Mouse (Mus musculus) left cerebral cortex, postnatal 4 days (tissue): ENCODE measurements around the gene Sertad4. TPM values are rescaled to one million over a fixed set of nuclear protein-coding genes. Genes with fewer than 3 reads are reported as not detected.

Experiments used
- DNase-seq: peaks from one replicate; pipeline ENCODE4 v3.0.0-alpha.2; 2022
- intact Hi-C: fragments of 180-260 bp; cut with DNase I; formaldehyde crosslinking; loops from one replicate; pipeline ENCODE4 v1.15.1; 2025
- total RNA-seq, 2 experiments: library from RNA; stranded (reverse); gene quantifications; 2 replicates each; pipeline ENCODE4 v1.2.3; 2021

The Sertad4 gene
- total RNA-seq, 2 experiments from 2014 or later: 36.7 to 39.6 TPM

DNA sequence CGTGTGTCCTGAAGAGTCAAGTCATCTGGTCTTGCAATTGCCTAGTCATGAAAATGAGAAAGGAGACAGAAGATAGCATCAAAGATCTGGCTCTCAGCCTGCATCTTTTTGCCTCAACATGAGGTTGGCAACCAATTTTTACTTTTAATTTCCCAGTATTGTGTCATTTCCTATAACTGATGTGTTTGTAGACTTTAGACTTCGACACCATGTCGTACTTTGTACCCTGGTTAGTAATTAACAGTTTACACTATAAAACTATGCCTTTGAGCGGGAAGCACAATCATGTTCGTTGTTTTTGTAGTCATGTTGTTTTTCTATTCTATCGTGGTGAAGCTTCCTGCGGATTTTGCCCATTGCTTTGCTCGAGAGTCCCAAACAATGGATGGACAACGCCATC lies 42.8 kb downstream of the Sertad4 start:
- intact Hi-C loops: no loop called here
- no peak for DNase-seq

DNA sequence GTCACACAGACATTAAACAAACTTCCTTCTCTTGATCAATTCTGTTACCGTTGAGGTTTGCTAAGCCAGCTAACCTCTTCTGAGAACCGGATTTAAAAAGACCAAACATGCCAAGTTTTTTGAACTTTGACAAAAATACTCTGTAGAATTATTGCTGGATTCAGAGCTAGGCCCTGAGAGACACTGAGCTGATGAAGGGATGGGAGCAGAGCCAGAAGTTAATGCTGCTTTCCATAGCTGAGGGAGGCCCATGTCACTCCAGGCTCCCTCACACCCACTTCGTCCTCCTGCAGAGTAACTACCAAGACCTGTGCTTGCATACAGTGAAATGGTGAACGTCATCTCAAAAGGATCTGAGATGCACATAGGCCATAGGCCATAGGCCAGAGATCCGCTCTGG lies 43.3 kb downstream of the Sertad4 start:
- DNase-seq: no peak
- intact Hi-C loops: no loop called here

GRCm38 (mm10) chr1:192806168-192807157 lies 49.1 kb downstream of the Sertad4 start:
- intact Hi-C loops: no loop called here
- no peak for DNase-seq

- intact Hi-C loops: no loop called here
- DNase-seq: no peak
These were observed 55.2 kb downstream of the Sertad4 start for GRCm38 (mm10) chr1:192800338-192800737.

DNA sequence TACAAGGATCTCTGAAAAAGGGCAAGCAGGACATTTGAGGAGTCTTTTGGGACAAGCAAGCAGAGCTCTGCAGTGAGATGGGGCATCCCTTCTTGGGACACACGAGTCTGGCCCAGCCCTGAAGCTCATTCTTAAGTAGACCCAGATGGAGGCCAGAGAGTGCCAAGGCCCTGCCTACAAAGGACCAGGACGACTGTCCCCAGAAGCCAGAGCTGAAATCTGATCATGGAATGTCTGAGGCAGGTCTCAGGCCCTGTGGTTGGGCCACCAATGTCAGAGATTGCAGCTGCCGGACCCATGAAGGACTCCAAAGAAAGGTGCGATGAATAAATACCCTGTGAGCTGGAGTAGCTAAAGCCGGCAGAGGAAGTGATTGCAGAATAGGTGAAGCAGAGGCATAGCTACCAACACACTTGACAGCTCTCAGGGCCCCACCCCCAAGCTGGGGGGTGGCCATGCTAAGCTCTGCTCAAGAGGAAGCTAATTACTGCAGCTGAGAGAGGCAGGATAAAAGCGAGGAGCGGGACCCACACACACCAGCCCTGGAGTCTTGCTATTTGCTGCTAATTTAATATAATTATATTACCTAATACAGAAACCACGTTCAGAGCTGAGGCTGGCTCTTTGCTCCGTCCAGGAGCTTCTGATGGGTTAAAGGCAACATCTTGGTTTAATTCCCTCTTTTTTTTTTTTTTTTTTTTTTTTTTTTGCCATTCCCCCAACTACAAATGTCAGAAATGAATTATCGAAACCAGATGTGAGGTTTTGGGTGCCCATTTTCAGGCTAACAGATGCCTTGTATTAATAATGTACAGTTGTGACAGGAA lies 56.2 kb downstream of the Sertad4 start:
- DNase-seq: no peak
- intact Hi-C loops: no loop called here

DNA sequence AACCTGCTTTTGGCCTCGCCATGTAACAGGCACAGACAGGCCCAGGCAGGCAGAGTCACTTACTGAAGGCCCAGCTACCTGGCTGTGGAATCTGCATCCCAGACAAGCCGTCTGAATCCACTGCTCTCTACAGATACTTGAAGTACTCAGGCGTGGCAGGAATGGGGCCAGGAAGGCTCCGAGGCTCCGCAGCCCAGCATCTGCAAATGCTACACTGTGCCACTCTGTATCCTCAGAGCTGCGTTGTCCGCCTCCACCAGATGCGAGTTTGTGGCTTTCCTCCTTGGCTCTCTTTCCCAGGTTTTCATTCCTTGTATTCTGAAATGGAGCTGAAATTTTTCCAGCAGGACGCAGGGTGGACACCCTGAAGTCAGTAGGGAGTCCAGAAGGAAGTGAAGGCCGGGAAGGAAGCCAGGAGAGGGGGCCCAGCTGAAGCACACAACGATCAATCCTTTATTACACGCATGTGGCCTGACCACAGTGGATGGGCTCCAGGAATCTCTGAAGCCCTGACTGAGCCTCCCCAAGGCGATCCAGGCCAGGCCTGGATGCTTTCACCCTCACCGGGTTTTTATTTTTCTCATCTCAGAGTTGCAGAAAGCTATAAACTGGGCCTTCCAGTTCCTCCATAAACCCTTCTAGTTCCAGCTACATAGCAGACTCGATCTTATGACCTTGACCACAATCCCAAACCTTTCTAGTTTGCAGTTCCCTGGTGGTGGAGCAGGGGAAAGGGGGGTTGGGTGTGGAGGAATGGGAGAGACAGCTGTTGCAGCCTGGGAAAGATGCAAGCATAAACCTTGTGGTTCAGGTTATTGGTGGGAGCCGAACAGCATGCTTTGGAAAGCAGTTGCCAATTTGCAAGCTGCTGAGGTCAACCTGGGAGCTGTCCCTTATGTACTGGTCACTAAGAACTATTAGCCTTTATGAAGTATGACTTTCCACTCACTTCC lies 57.1 kb downstream of the Sertad4 start:
- intact Hi-C loops: no loop called here
- DNase-seq: no peak

GRCm38 (mm10) chr1:192797011-192797274 lies 58.6 kb downstream of the Sertad4 start:
- intact Hi-C loops: no loop called here
- DNase-seq: no peak

GRCm38 (mm10) chr1:192796201-192797010 lies 59.1 kb downstream of the Sertad4 start:
- no peak for DNase-seq
- intact Hi-C loops: no loop called here

DNA sequence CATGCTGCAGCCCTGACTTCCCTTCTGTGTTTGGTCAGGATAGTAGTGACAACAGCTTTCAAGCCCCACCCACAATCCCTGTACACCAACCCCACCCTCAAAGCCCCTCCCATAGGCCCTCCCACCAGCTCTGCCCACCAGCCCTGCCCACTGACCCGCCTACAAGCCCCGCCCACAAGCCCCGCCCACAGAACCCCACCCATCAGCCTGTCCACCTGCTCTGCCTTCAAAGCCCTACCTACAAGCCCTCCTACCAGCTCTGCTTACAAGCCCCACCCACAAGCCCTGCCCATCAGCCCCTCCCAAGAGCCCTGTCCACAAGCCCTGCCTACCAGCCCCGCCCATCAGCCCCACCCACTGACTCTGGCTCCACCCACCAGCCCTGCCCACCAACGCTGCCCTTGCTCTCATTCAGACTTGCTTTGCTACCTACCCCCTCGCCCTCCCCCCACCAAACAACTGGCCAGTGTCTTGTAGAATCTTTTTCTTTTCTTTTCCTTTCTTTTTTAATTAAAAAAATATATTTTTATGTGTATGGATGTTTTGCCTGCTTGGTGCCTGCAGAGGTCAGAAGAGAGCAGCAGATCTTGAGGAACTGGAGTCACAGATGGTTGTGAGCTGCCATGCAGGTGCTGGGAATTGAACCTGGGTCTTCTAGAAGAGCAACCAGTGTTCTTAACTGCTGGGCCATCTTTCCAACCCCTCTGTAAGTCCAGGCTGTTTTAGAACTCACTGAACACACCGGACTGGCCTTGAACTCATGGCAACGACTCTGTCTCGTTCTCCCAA lies 60.4 kb downstream of the Sertad4 start:
- DNase-seq: no peak
- intact Hi-C loops: no loop called here

Other genes starting within 250 kb of the Sertad4 start
- gene Hhat, start 84.5 kb downstream of the Sertad4 start, total RNA-seq: 1 to 10 TPM; 3.1 to 3.5 TPM
- gene Syt14, start 180.0 kb upstream of the Sertad4 start, total RNA-seq: 10 to 100 TPM; 28.6 to 29.0 TPM